Mouse (Mus musculus) olfactory bulb, adult 2 months (tissue): ENCODE results near the gene Svip. TPM values are rescaled to one million over a fixed set of nuclear protein-coding genes. Genes with fewer than 3 reads are reported as not detected.

Experiments used
- H3K27ac ChIP-seq: fragments of 200-500 bp; 2 replicates; pipeline ENCODE4 v1.5.1; 2012; ENCODE audit warnings: low read depth, low read length; ENCODE audit not compliant: insufficient read depth
- H3K4me1 ChIP-seq: fragments of 200-500 bp; 2 replicates; pipeline ENCODE4 v1.6.1; 2012; ENCODE audit warnings: low read length; ENCODE audit not compliant: control insufficient read depth, insufficient read depth
- H3K4me3 ChIP-seq: fragments of 200-500 bp; 2 replicates; pipeline ENCODE4 v1.5.1; 2012; ENCODE audit warnings: mild to moderate bottlenecking, low read depth, low read length, moderate library complexity; ENCODE audit not compliant: insufficient read depth
- CTCF ChIP-seq: fragments of 200-500 bp; IDR thresholded peaks from 2 replicates; pipeline ENCODE4 v1.5.1; 2012; ENCODE audit warnings: low read depth, mild to moderate bottlenecking, low read length, moderate library complexity; ENCODE audit not compliant: insufficient read depth
- POLR2A ChIP-seq: fragments of 200-500 bp; IDR thresholded peaks from 2 replicates; pipeline ENCODE4 v1.6.1; 2012; ENCODE audit warnings: mild to moderate bottlenecking, low read depth, low read length, moderate library complexity; ENCODE audit not compliant: insufficient read depth
- WGBS: fragments of 180-500 bp; shearing (Covaris S2); methylation state at CpG from one replicate; pipeline ENCODE4 v1.1.7; 2018; 5-methylcytosine and 5-hydroxymethylcytosine counted together
- polyA plus RNA-seq: library from polyadenylated mRNA; stranded (reverse); fragments of >200 nt; gene quantifications from 2 replicates; pipeline ENCODE4 v1.2.4, GENCODE M21; 2012; ENCODE audit warnings: low replicate concordance; ENCODE audit not compliant: missing spikeins, insufficient read depth, insufficient read length

The Svip gene
- polyA plus RNA-seq: not detected in 2 replicates

GRCm38 (mm10) chr7:52005511-52006295, at the start of gene Svip:
TSS of gene Svip (minus strand) at chr7:52006018.
- Histone ChIP-seq H3K27ac (peak within 1 kb of the TSS; percentile 39), H3K4me1 (peaks cover 3% of the 10 kb centered on the region; the same call in 1 of the 2 replicates), H3K4me3 (peak within 1 kb of the TSS; percentile 77)
- WGBS: under 1% methylated on average over 33 of the region's 47 CpGs
- peak; percentile 18; the same call in 1 of the 2 replicates for TF ChIP-seq POLR2A
- TF ChIP-seq CTCF: no peak

- H3K4me1 ChIP-seq: no peaks in the 10 kb centered on the region
- H3K4me3 ChIP-seq: no peak overlapping the region
- no peak overlapping the region for H3K27ac ChIP-seq
- TF ChIP-seq CTCF (no peak), POLR2A (no peak)
- whole genome bisulfite sequencing: 35% methylated on average over 8 of the region's 8 CpGs
These were observed 32.1 kb upstream of the Svip start for GRCm38 (mm10) chr7:52037600-52038582.

DNA sequence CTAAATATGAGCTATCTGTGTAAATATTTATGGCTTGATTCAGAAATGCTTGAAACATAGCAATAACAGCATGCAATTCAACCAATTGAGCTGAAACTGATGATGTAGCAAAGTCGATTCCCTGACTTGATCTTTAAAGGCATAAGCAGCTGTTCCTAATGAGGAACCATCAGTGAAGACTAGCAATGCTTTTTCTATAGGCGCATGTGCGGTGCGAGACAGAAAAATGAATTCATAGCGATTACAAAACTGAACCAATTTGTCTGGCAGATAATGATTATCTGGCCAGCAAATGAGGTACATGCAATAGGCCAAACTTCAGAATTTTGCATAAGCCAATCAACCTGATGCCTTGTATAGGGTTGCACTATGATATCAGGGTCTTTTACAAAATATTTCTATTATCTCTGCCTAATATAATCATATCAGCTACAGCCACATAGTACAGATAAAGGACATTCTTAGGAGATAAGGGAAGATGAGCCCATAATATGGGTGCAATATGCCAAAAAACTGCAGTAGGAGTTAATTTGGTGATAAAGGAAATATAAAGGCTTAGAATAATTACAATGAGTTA, 18.3 kb upstream of the Svip start:
- Histone ChIP-seq H3K4me1 (no peaks in the 10 kb centered on the region), H3K4me3 (no peak overlapping the region), H3K27ac (no peak overlapping the region)
- WGBS: 93% methylated on average over 5 of the region's 5 CpGs
- no peak for TF ChIP-seq POLR2A

DNA sequence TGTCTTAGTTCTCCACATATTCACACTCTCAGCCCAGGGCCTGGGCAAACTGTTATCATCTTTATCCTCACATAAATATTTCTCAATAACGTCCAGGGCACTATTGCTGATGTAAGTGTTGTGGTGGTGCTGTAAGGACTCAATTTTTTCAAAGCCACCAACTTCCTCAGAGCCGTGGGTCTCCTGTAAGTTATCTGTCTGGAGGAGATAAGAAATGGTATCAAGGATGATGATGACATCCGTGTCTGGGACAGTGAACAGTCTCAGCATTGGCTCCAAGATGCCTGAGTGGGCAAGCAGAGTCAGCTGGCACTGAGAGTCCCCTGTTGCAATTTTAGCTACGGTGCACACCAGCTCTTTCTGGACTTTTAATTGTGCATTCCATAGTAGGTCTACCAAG, 16.2 kb upstream of the Svip start:
- Histone ChIP-seq H3K4me3 (no peak overlapping the region), H3K27ac (no peak overlapping the region), H3K4me1 (no peaks in the 10 kb centered on the region)
- TF ChIP-seq CTCF: no peak
- TF ChIP-seq POLR2A: no peak
- WGBS: 86% methylated on average over 4 of the region's 4 CpGs

GRCm38 (mm10) chr7:52015628-52016027, 9.8 kb upstream of the Svip start, which contains the start of gene 1700015G11Rik:
TSS of gene 1700015G11Rik (minus strand) at chr7:52015728.
- H3K27ac ChIP-seq: no peak within 1 kb of the TSS
- no peak within 1 kb of the TSS for H3K4me3 ChIP-seq
- H3K4me1 ChIP-seq: no peaks in the 10 kb centered on the region
- TF ChIP-seq CTCF: no peak
- TF ChIP-seq POLR2A: no peak
- 89% methylated on average over 3 of the region's 3 CpGs for WGBS

- TF ChIP-seq POLR2A (no peak), CTCF (no peak)
- H3K4me3 ChIP-seq: no peak overlapping the region
- H3K4me1 ChIP-seq: no peaks in the 10 kb centered on the region
- WGBS: 89% methylated on average over 1 of the region's 1 CpGs
- no peak overlapping the region for H3K27ac ChIP-seq
These were observed 9.4 kb upstream of the Svip start for GRCm38 (mm10) chr7:52015180-52015579.

DNA sequence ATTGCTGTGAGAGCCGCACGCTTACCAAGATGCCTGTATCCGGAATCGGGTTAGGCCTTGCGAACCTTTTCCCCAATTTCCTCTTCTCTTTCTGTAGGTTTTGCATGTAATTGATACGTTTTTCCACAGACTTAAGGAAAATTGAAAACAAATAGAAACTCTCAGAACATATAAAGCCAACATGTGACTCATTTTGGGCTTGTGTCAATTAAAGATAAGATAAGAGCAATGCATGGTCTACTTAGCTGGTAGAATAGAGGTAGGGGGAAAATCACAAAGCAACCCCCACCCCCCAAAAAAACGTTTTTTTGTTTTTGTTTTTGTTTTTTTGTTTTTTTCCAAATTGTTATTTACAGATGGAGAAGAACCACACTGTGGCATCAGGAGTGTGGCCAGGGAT, 7.6 kb upstream of the Svip start:
- no peak for TF ChIP-seq CTCF
- no peak for TF ChIP-seq POLR2A
- Histone ChIP-seq H3K4me1 (no peaks in the 10 kb centered on the region), H3K27ac (no peak overlapping the region), H3K4me3 (no peak overlapping the region)
- WGBS: 76% methylated on average over 7 of the region's 7 CpGs

GRCm38 (mm10) chr7:52007138-52007537, 1.3 kb upstream of the Svip start:
- TF ChIP-seq POLR2A (no peak), CTCF (no peak)
- Histone ChIP-seq H3K27ac (no peak overlapping the region), H3K4me3 (no peak overlapping the region), H3K4me1 (peaks cover 3% of the 10 kb centered on the region; the same call in 1 of the 2 replicates)
- 91% methylated on average over 2 of the region's 2 CpGs for WGBS

DNA sequence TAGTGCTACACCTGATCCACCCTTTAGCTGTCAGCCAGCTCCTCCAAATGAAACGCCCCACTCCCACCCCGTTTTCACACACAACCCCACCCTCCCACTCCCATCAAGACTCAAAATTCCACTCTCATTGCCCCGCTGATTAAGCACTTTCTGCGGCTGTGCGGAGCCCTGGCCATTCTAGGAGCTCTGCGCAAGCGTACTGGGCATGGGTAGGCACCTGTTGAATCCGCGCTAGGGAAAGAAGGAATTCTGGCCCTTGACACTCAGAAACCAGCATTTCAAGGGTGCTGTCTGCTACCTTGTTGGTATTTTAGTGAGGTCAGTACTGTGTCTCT, 445 bp upstream of the Svip start:
- H3K4me3 ChIP-seq: peak overlapping the region; percentile 77
- 1% methylated on average over 9 of the region's 9 CpGs for WGBS
- TF ChIP-seq CTCF (no peak), POLR2A (no peak)
- H3K4me1 ChIP-seq: peaks cover 3% of the 10 kb centered on the region; the same call in 1 of the 2 replicates
- H3K27ac ChIP-seq: no peak overlapping the region
